Mouse (Mus musculus) liver, embryonic 14.5 days (tissue): Measurements from ENCODE around the gene Slc39a1. TPM values are rescaled to one million over a fixed set of nuclear protein-coding genes. Genes with fewer than 3 reads are reported as not detected.

Source experiments
- ATAC-seq: fragments of 200-750 bp; cut with Nextera tagmentation; 2 replicates; pipeline ENCODE4 v1.8.0; 2017; ENCODE audit warnings: moderate number of reproducible peaks, mild to moderate bottlenecking, moderate library complexity; ENCODE audit not compliant: insufficient read depth
- DNase-seq, 3 experiments: peaks; one replicate each; pipeline ENCODE4 v3.0.0-alpha.2; 2012 to 2013; ENCODE audit warnings: low read depth in 3 of 3, low spot score in 3 of 3
- H3K27ac ChIP-seq: fragments of 300-500 bp; sonication (generic); 2 replicates; pipeline ENCODE4 v1.5.1; 2014; ENCODE audit warnings: moderate library complexity, mild to moderate bottlenecking, control low read depth, inconsistent platforms
- H3K27me3 ChIP-seq: fragments of 300-500 bp; sonication (generic); 2 replicates; pipeline ENCODE4 v1.6.1; 2014; ENCODE audit warnings: mild to moderate bottlenecking, low read length, moderate library complexity; ENCODE audit not compliant: control insufficient read depth, insufficient read depth
- H3K36me3 ChIP-seq: fragments of 300-500 bp; sonication (generic); replicated peaks from 2 replicates; pipeline ENCODE4 v1.6.1; 2014; ENCODE audit warnings: low read depth; ENCODE audit not compliant: control insufficient read depth, insufficient read depth
- H3K4me1 ChIP-seq, 2 experiments: fragments of 200-500 bp in 1 of 2; fragments of 300-500 bp in 1 of 2; sonication (generic) in 1 of 2; replicated peaks; 2 replicates each; pipeline ENCODE4 v1.6.1; 2012 to 2014; ENCODE audit warnings: antibody characterized with exemption in 1 of 2, inconsistent platforms in 1 of 2, low read length in 1 of 2; ENCODE audit not compliant: control insufficient read depth in 2 of 2, insufficient read depth in 2 of 2
- H3K4me2 ChIP-seq: fragments of 300-500 bp; sonication (generic); 2 replicates; pipeline ENCODE4 v1.6.1; 2014; ENCODE audit warnings: low read depth, mild to moderate bottlenecking, control low read depth, moderate library complexity
- H3K4me3 ChIP-seq, 2 experiments: fragments of 200-500 bp in 1 of 2; fragments of 300-500 bp in 1 of 2; sonication (generic) in 1 of 2; 2 replicates each; pipeline ENCODE4 v1.5.1; 2012 to 2014; ENCODE audit warnings: low read depth in 2 of 2, low read length in 2 of 2, mild to moderate bottlenecking in 2 of 2, control low read depth in 1 of 2, inconsistent platforms in 1 of 2, moderate library complexity in 1 of 2; ENCODE audit not compliant: insufficient read depth in 1 of 2
- H3K9ac ChIP-seq: fragments of 300-500 bp; sonication (generic); replicated peaks from 2 replicates; pipeline ENCODE4 v1.6.1; 2014; ENCODE audit warnings: mild to moderate bottlenecking, control low read depth, moderate library complexity
- H3K9me3 ChIP-seq: fragments of 300-500 bp; sonication (generic); 2 replicates; pipeline ENCODE4 v1.6.1; 2016; ENCODE audit warnings: low read length, mixed read lengths; ENCODE audit not compliant: control insufficient read depth
- CTCF ChIP-seq: IDR thresholded peaks from 2 replicates; pipeline ENCODE4 v1.5.1; 2016; ENCODE audit warnings: antibody characterized with exemption, low read depth, control low read depth
- EP300 ChIP-seq: IDR thresholded peaks from 2 replicates; pipeline ENCODE4 v1.6.1; 2016; ENCODE audit warnings: antibody characterized with exemption, low read depth
- WGBS: fragments of 180-500 bp; shearing (Covaris S2); extraction: QIAGEN DNeasy Blood & Tissue Kit; methylation state at CpG from one replicate; pipeline ENCODE4 v1.1.7; 2014; ENCODE audit not compliant: insufficient replicate concordance; 5-methylcytosine and 5-hydroxymethylcytosine counted together
- polyA plus RNA-seq, 2 experiments: library from polyadenylated mRNA; depleted of rRNA in 1 of 2; stranded (reverse) in 1 of 2; unstranded in 1 of 2; fragments of >200 nt; fragmentation: Nextera tagmentation in 1 of 2; extraction: Ambion mirVana in 1 of 2; gene quantifications; 2 replicates each; pipeline versions ENCODE4 v1.2.1 to v1.2.3; 2012 to 2014

Slc39a1 gene
- polyA plus RNA-seq, 2 experiments = 9.8 to 24.1 TPM

DNA sequence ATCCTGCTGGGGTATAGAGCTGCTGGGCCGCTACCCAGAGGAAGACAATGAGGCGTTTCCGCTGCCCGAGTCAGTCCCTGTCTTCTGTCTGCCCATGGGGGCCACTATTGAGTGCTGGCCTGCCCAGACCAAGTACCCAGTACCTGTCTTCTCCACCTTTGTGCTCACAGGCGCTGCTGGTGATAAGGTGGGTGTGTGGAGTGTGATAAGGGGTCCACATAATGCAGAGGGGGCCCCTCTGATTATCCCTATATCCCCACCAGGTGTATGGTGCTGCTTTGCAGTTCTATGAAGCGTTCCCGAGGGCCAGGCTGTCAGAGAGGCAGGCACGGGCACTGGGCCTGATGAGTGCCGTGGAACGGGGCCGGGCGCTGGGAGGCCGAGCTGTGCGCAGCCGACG lies 21.0 kb downstream of the Slc39a1 start:
- H3K4me1 ChIP-seq = peaks cover 6 to 23% of the 10 kb centered on the region in 2 experiments
- WGBS = 81% methylated on average over 14 of the region's 16 CpGs

DNA sequence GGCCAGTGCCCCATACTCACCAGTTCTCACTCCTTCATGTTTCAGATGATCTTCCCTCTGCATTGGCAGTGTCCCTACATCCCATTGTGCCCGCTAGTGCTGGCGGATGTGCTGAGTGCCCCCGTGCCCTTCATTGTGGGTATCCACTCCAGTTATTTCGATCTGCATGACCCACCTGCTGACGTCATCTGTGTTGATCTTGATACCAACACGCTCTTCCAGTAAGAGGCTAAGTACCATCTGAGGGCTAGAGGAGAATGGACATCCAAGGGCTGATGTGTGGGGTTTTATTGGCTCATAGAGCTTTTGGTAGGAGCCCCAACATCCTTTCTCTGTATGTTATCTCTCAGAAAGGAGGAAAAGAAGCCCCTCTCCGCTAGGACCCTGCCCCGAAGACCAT lies 22.8 kb downstream of the Slc39a1 start:
- TF ChIP-seq CTCF = no peak
- no peak for TF ChIP-seq EP300
- no peak overlapping the region for H3K9ac ChIP-seq
- peaks cover 6 to 15% of the 10 kb centered on the region in 2 experiments for H3K4me1 ChIP-seq
- no peak for DNase-seq
- no peak overlapping the region for H3K4me3 ChIP-seq
- ATAC-seq = no peak
- no peak overlapping the region for H3K27ac ChIP-seq
- H3K27me3 ChIP-seq = no peaks in the 10 kb centered on the region
- H3K36me3 ChIP-seq = no peaks in the 10 kb centered on the region
- WGBS = 75% methylated on average over 8 of the region's 8 CpGs
- no peaks in the 10 kb centered on the region for H3K9me3 ChIP-seq
- no peak overlapping the region for H3K4me2 ChIP-seq

More for the DNA sequence above, 21.0 kb downstream of the Slc39a1 start:
- no peak overlapping the region for H3K27ac ChIP-seq
- H3K9me3 ChIP-seq = no peaks in the 10 kb centered on the region
- no peak for ATAC-seq
- DNase-seq = no peak
- no peak overlapping the region for H3K9ac ChIP-seq
- no peak overlapping the region for H3K4me3 ChIP-seq
- no peak overlapping the region for H3K4me2 ChIP-seq
- no peaks in the 10 kb centered on the region for H3K36me3 ChIP-seq
- no peak for TF ChIP-seq CTCF
- no peak for TF ChIP-seq EP300
- no peaks in the 10 kb centered on the region for H3K27me3 ChIP-seq

DNA sequence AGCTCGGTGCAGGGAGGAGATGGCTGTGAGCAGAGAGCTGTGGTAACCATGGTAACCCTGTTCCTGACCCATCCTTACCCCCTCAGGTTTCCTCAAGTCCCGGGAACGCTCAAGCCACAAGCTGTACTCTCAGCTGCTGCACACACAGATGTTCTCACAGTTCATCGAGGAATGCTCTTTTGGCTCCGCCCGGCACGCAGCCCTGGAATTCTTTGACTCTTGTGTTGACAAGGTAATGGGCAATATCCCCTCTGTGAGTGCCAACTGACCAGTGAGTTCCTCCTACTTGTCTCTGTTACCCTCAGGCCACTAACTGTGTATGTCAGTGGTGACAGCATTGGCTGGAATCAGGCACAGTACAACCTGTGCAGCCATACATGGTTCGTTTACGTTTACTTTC lies 24.2 kb downstream of the Slc39a1 start:
- H3K36me3 ChIP-seq = no peaks in the 10 kb centered on the region
- 0 out of 4 replicates have a peak, but pooled peaks cover 0 to 3% of the 10 kb centered on the region in 2 experiments for H3K4me1 ChIP-seq
- ATAC-seq (no peak), DNase-seq (no peak)
- no peaks in the 10 kb centered on the region for H3K9me3 ChIP-seq
- H3K4me2 ChIP-seq = no peak overlapping the region
- no peak for TF ChIP-seq EP300
- TF ChIP-seq CTCF = no peak
- H3K4me3 ChIP-seq = no peak overlapping the region
- H3K27ac ChIP-seq = no peak overlapping the region
- no peaks in the 10 kb centered on the region for H3K27me3 ChIP-seq
- WGBS = 76% methylated on average over 9 of the region's 9 CpGs
- H3K9ac ChIP-seq = no peak overlapping the region

DNA sequence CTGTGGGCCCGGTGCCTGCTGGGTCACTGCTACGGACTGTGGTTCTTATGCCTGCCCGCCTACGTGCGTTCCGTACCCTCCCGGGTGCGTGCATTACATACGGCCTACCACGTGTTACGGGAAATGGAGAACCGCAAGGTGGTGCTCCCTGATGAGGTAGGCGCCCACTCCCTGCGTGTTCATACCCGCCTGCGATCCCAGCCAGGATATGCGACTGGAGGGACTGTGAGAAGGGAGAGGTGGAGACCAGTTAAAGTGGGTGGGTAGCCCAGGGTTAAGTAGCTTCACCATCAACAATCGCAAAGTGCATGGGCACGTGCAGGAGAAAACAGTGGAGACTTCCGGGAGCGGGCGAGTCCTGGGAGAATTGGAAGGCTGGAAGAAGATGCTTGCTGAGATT lies 25.9 kb downstream of the Slc39a1 start:
- H3K9me3 ChIP-seq = no peaks in the 10 kb centered on the region
- H3K4me1 ChIP-seq = no peaks in the 10 kb centered on the region
- no peak for DNase-seq
- H3K4me3 ChIP-seq = no peak overlapping the region
- no peaks in the 10 kb centered on the region for H3K36me3 ChIP-seq
- no peak overlapping the region for H3K4me2 ChIP-seq
- H3K27me3 ChIP-seq = no peaks in the 10 kb centered on the region
- TF ChIP-seq CTCF (no peak), EP300 (no peak)
- 86% methylated on average over 22 of the region's 22 CpGs for WGBS
- no peak overlapping the region for H3K9ac ChIP-seq
- ATAC-seq = no peak
- no peak overlapping the region for H3K27ac ChIP-seq

DNA sequence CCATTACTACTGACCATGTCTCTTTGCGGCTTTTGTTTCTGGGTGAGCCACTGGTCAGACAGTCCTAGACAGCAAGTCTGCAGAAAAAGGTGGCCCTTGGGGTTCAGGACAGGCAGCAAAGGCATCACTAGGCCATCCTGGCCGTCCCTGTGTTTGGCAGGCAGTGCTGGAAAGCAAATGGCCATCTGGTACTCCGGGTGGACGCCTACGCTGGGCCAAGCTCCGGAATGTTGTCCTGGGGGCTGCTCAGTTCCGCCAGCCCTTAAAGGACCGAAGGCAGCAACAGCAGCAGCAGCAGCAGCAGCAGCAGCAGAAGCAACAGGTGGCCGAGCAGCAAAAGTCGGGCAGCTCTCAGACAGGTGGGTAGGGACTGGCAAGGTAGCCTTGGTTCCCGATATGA lies 27.3 kb downstream of the Slc39a1 start:
- TF ChIP-seq EP300 (no peak), CTCF (no peak)
- DNase-seq (no peak), ATAC-seq (no peak)
- no peak overlapping the region for H3K4me3 ChIP-seq
- H3K9me3 ChIP-seq = no peaks in the 10 kb centered on the region
- H3K4me1 ChIP-seq = no peaks in the 10 kb centered on the region
- 80% methylated on average over 11 of the region's 11 CpGs for WGBS
- no peak overlapping the region for H3K27ac ChIP-seq
- H3K36me3 ChIP-seq = no peaks in the 10 kb centered on the region
- H3K4me2 ChIP-seq = no peak overlapping the region
- no peaks in the 10 kb centered on the region for H3K27me3 ChIP-seq
- H3K9ac ChIP-seq = no peak overlapping the region

DNA sequence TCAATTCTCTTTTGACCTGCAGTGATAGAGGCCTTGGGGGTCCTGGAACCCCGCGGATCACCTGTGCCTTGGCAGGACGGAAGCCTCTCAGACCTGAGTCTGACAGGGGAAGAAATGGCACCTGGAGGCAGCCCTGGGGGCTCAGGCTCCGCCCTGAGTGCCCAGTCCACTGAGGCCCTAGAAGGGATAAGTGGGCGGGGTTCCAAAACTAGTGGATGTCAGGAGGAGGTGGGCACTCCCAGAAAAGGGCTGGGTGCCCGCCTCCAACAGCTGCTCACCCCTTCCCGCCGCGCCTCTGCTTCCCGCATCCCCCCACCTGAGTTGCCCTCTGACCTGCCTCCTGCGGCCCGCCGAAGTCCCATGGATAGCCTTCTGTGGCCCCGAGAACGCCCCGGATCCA lies 28.9 kb downstream of the Slc39a1 start:
- H3K4me3 ChIP-seq = no peak overlapping the region
- DNase-seq (no peak), ATAC-seq (no peak)
- H3K4me2 ChIP-seq = no peak overlapping the region
- WGBS = 78% methylated on average over 16 of the region's 16 CpGs
- no peak overlapping the region for H3K9ac ChIP-seq
- no peaks in the 10 kb centered on the region for H3K9me3 ChIP-seq
- TF ChIP-seq EP300 = no peak
- no peak for TF ChIP-seq CTCF
- H3K36me3 ChIP-seq = no peaks in the 10 kb centered on the region
- H3K27me3 ChIP-seq = no peaks in the 10 kb centered on the region
- H3K4me1 ChIP-seq = no peaks in the 10 kb centered on the region
- H3K27ac ChIP-seq = no peak overlapping the region
